10 mouse cellular contexts compared by ENCODE assay signal in genomic region chr6:124477922-124478651, GRCm38 (mm10). TPM values are rescaled to one million over a fixed set of nuclear protein-coding genes. Genes with fewer than 3 reads are reported as not detected.
DNase-seq lines count a peak whose midpoint lies in the region; ATAC-seq and TF ChIP-seq lines count a peak whose summit lies in the region.
"Had no signal": no experiment of that assay in that cellular context is flagged by ENCODE, and none has a peak within 500 bp of the region (broad histone marks: within the 10 kb centered on the region; RNA-seq: fewer than 3 reads in every experiment).

No protein-coding gene starts in this region.

- H3K27ac ChIP-seq in ES-Bruce4 (ENCODE audit: insufficient read depth, low read length), result peak overlapping the region; percentile 71
- H3K27ac ChIP-seq in heart, embryonic 12.5 days (ENCODE audit: poor library complexity, severe bottlenecking), result no peak overlapping the region
- no peak overlapping the region for H3K27ac ChIP-seq in lung, embryonic 16.5 days (ENCODE audit: low read length)
- H3K27ac ChIP-seq: hindbrain, embryonic 15.5 days had no signal

- H3K4me1 ChIP-seq in ES-Bruce4 (ENCODE audit: control insufficient read depth, insufficient read depth, low read length), result peaks cover 2% of the 10 kb centered on the region
- peaks cover 12% of the 10 kb centered on the region for H3K4me1 ChIP-seq in heart, embryonic 12.5 days (replicated peaks)
- H3K4me1 ChIP-seq in lung, embryonic 16.5 days (replicated peaks; ENCODE audit: control insufficient read depth, insufficient read depth, low read length), result peaks cover 12% of the 10 kb centered on the region
- H3K4me1 ChIP-seq: hindbrain, embryonic 15.5 days had no signal

- H3K9ac ChIP-seq in ES-Bruce4 (ENCODE audit: low read depth, poor library complexity, severe bottlenecking), result peak overlapping the region; percentile 92
- H3K9ac ChIP-seq in heart, embryonic 12.5 days, result no peak overlapping the region
- H3K9ac ChIP-seq in lung, embryonic 16.5 days (ENCODE audit: low read length), result no peak overlapping the region
- H3K9ac ChIP-seq: hindbrain, embryonic 15.5 days had no signal

- ATAC-seq in heart, embryonic 12.5 days (ENCODE audit: insufficient number of reproducible peaks, low FRiP score), result peak; percentile 43; the same call in 1 of the 2 replicates
- peak; percentile 75 for ATAC-seq in lung, embryonic 16.5 days (ENCODE audit: low read depth)
- no peak for ATAC-seq in CD4-positive, CD25-positive, alpha-beta regulatory T cell, adult 4 months

- H3K27me3 ChIP-seq in ES-Bruce4 (ENCODE audit: control insufficient read depth, insufficient read depth, low read length, poor library complexity, severe bottlenecking), result no peaks in the 10 kb centered on the region
- H3K27me3 ChIP-seq in heart, embryonic 12.5 days (replicated peaks), result no peaks in the 10 kb centered on the region
- H3K27me3 ChIP-seq in lung, embryonic 16.5 days (ENCODE audit: control insufficient read depth, insufficient read depth, low read depth, low read length), result no peaks in the 10 kb centered on the region
- H3K27me3 ChIP-seq: hindbrain, embryonic 15.5 days had no signal

- WGBS in heart, embryonic 12.5 days, result 34% methylated on average over 17 of the region's 17 CpGs
- WGBS in lung, embryonic 16.5 days, result 28% methylated on average over 17 of the region's 17 CpGs

- TF ChIP-seq CTCF in ES-Bruce4 (IDR thresholded peaks at IDR 0.05; ENCODE audit: low read depth, low read length), result no peak

- no peaks in the 10 kb centered on the region for H3K9me3 ChIP-seq in ES-Bruce4 (replicated peaks; ENCODE audit: control insufficient read depth, insufficient read depth, low read length, poor library complexity, severe bottlenecking)
- no peaks in the 10 kb centered on the region for H3K9me3 ChIP-seq in heart, embryonic 12.5 days (replicated peaks)
- no peaks in the 10 kb centered on the region for H3K9me3 ChIP-seq in lung, embryonic 16.5 days (ENCODE audit: control insufficient read depth, low read length)
- H3K9me3 ChIP-seq: hindbrain, embryonic 15.5 days had no signal

- H3K4me2 ChIP-seq in heart, embryonic 12.5 days, result peak overlapping the region; percentile 24; the same call in 1 of the 2 replicates
- peak overlapping the region; percentile 26; the same call in 1 of the 2 replicates for H3K4me2 ChIP-seq in lung, embryonic 16.5 days (ENCODE audit: low read depth, low read length)
- H3K4me2 ChIP-seq: hindbrain, embryonic 15.5 days had no signal

- peak; percentile 62 for DNase-seq in 3T3-L1 (ENCODE audit: low read depth, low spot score)
- DNase-seq in cerebellum, adult 9-10 months, result no peak
- no peak for DNase-seq in frontal cortex, postnatal 10 days (ENCODE audit: low spot score in 2 of 2)
- no peak for DNase-seq in frontal cortex, postnatal 25 days (ENCODE audit: low spot score in 2 of 2)
- DNase-seq: cerebellum, adult 11-12 months had no signal

- H3K4me3 ChIP-seq in ES-Bruce4 (ENCODE audit: low read depth, low read length), result no peak overlapping the region
- H3K4me3 ChIP-seq in heart, embryonic 12.5 days, result no peak overlapping the region
- H3K4me3 ChIP-seq in lung, embryonic 16.5 days (ENCODE audit: low read length), result no peak overlapping the region
- H3K4me3 ChIP-seq: hindbrain, embryonic 15.5 days had no signal

- no peak for TF ChIP-seq POLR2A in ES-Bruce4 (IDR thresholded peaks at IDR 0.05; ENCODE audit: insufficient read depth, low read length)

- peaks cover 6% of the 10 kb centered on the region; the same call in 1 of the 2 replicates for H3K36me3 ChIP-seq in ES-Bruce4 (ENCODE audit: control insufficient read depth, insufficient read depth, low read length, poor library complexity, severe bottlenecking)
- no peaks in the 10 kb centered on the region for H3K36me3 ChIP-seq in heart, embryonic 12.5 days
- no peaks in the 10 kb centered on the region for H3K36me3 ChIP-seq in lung, embryonic 16.5 days (ENCODE audit: control insufficient read depth, insufficient read depth, low read length)
- H3K36me3 ChIP-seq: hindbrain, embryonic 15.5 days had no signal

- TF ChIP-seq EP300 in ES-Bruce4 (IDR thresholded peaks at IDR 0.05; ENCODE audit: insufficient read depth, low read depth, low read length), result 0 out of 2 replicates have a peak, but pooled peaks have one; percentile 5

RNA-seq across cellular contexts. Expression of gene Clstn3, which starts 13.5 kb away (rescaled TPM):
- polyA plus RNA-seq in ES-Bruce4 (2011; ENCODE audit: insufficient read depth, insufficient read length, low read depth, missing spikeins), result 17.1 and 25.6 TPM in 2 replicates
- 1.5 and 1.7 TPM in 2 replicates for polyA plus RNA-seq in heart, embryonic 12.5 days (2016; fragmentation: Nextera tagmentation; extraction: Ambion mirVana)
- polyA plus RNA-seq in lung, embryonic 16.5 days (2015; fragmentation: Nextera tagmentation; extraction: Ambion mirVana), result 2.0 and 2.3 TPM in 2 replicates
- under 1 TPM in 1 of 2 experiments, not detected in 1; 0.13 TPM for polyA plus RNA-seq in CD4-positive, CD25-positive, alpha-beta regulatory T cell, adult 4 months (2017; shearing (Covaris generic))

RNA-seq across cellular contexts. Expression of gene C1rl, which starts 14.8 kb away (rescaled TPM):
- 0.79 and 1.3 TPM in 2 replicates for polyA plus RNA-seq in ES-Bruce4 (2011; ENCODE audit: insufficient read depth, insufficient read length, low read depth, missing spikeins)
- 0.31 and 0.41 TPM in 2 replicates for polyA plus RNA-seq in heart, embryonic 12.5 days (2016; fragmentation: Nextera tagmentation; extraction: Ambion mirVana)
- 0.68 and 0.91 TPM in 2 replicates for polyA plus RNA-seq in lung, embryonic 16.5 days (2015; fragmentation: Nextera tagmentation; extraction: Ambion mirVana)
- polyA plus RNA-seq in CD4-positive, CD25-positive, alpha-beta regulatory T cell, adult 4 months (2017; shearing (Covaris generic)), result not detected

RNA-seq across cellular contexts. Expression of gene C1ra, which starts 34.1 kb away (rescaled TPM):
- 0.27 TPM in 1 of 2 replicates, not detected in the other for polyA plus RNA-seq in ES-Bruce4 (2011; ENCODE audit: insufficient read depth, insufficient read length, low read depth, missing spikeins)
- polyA plus RNA-seq in heart, embryonic 12.5 days (2016; fragmentation: Nextera tagmentation; extraction: Ambion mirVana), result 0.19 and 0.24 TPM in 2 replicates
- 6.0 and 7.5 TPM in 2 replicates for polyA plus RNA-seq in lung, embryonic 16.5 days (2015; fragmentation: Nextera tagmentation; extraction: Ambion mirVana)
- polyA plus RNA-seq in CD4-positive, CD25-positive, alpha-beta regulatory T cell, adult 4 months (2017; shearing (Covaris generic)), result under 1 TPM; 0.19 to 0.39 TPM
